Mouse (Mus musculus) stomach, postnatal 0 days (tissue): ENCODE data around the gene Taok3.

ENCODE experiments used
- CTCF ChIP-seq: IDR thresholded peaks from 2 replicates; pipeline ENCODE4 v1.5.1; 2016; ENCODE audit warnings: antibody characterized with exemption, low read depth, mild to moderate bottlenecking, moderate library complexity
- EP300 ChIP-seq: optimal IDR thresholded peaks from 2 replicates; pipeline ENCODE3; 2016; ENCODE audit warnings: antibody characterized with exemption

GRCm38 (mm10) chr5:117323751-117324150 is 203.8 kb downstream of the Taok3 start:
- TF ChIP-seq CTCF (no peak), EP300 (no peak)
